Mouse (Mus musculus) hindbrain, embryonic 12.5 days (tissue): ENCODE data around the gene Zfp46. TPM values are rescaled to one million over a fixed set of nuclear protein-coding genes. Genes with fewer than 3 reads are reported as not detected.

ENCODE experiments used
- ATAC-seq: fragments of 200-750 bp; cut with Nextera tagmentation; 2 replicates; pipeline ENCODE4 v1.8.0; 2017; ENCODE audit warnings: moderate TSS enrichment; ENCODE audit not compliant: low FRiP score
- H3K27ac ChIP-seq: fragments of 300-500 bp; sonication (generic); 2 replicates; pipeline ENCODE4 v1.5.1; 2016; ENCODE audit warnings: mild to moderate bottlenecking
- H3K27me3 ChIP-seq: fragments of 300-500 bp; sonication (generic); 2 replicates; pipeline ENCODE4 v1.6.1; 2016; ENCODE audit warnings: mild to moderate bottlenecking
- H3K36me3 ChIP-seq: fragments of 300-500 bp; sonication (generic); 2 replicates; pipeline ENCODE4 v1.6.1; 2016; ENCODE audit warnings: mild to moderate bottlenecking
- H3K4me1 ChIP-seq: fragments of 300-500 bp; sonication (generic); 2 replicates; pipeline ENCODE4 v1.6.1; 2016
- H3K4me2 ChIP-seq: fragments of 300-500 bp; sonication (generic); replicated peaks from 2 replicates; pipeline ENCODE4 v1.6.1; 2016; ENCODE audit warnings: mild to moderate bottlenecking
- H3K4me3 ChIP-seq: fragments of 300-500 bp; sonication (generic); 2 replicates; pipeline ENCODE4 v1.5.1; 2016; ENCODE audit warnings: mild to moderate bottlenecking
- H3K9ac ChIP-seq: fragments of 300-500 bp; sonication (generic); 2 replicates; pipeline ENCODE4 v1.6.1; 2016; ENCODE audit warnings: mild to moderate bottlenecking, moderate library complexity
- H3K9me3 ChIP-seq: fragments of 300-500 bp; sonication (generic); replicated peaks from 2 replicates; pipeline ENCODE4 v1.6.1; 2016; ENCODE audit warnings: mild to moderate bottlenecking
- WGBS: fragments of 180-500 bp; shearing (Covaris S2); methylation state at CpG from one replicate; pipeline ENCODE4 v1.1.7; 2016; 5-methylcytosine and 5-hydroxymethylcytosine counted together
- polyA plus RNA-seq: library from polyadenylated mRNA; unstranded; fragments of >200 nt; fragmentation: Nextera tagmentation; extraction: Ambion mirVana; gene quantifications from 2 replicates; pipeline ENCODE4 v1.2.1, GENCODE M21; 2016

The Zfp46 gene
- polyA plus RNA-seq, 1 experiment from 2014 or later: 42.4 TPM

GRCm38 (mm10) chr4:136327238-136327637, 42.8 kb downstream of the Zfp46 start:
- ATAC-seq: no peak
- Histone ChIP-seq H3K4me3 (no peak overlapping the region), H3K27ac (no peak overlapping the region), H3K4me2 (no peak overlapping the region), H3K4me1 (no peaks in the 10 kb centered on the region), H3K27me3 (no peaks in the 10 kb centered on the region), H3K9me3 (no peaks in the 10 kb centered on the region), H3K36me3 (peaks cover 51% of the 10 kb centered on the region), H3K9ac (no peak overlapping the region)
- 89% methylated on average over 5 of the region's 5 CpGs for WGBS

- Histone ChIP-seq H3K36me3 (peaks cover 52% of the 10 kb centered on the region), H3K9me3 (no peaks in the 10 kb centered on the region), H3K27ac (no peak overlapping the region), H3K4me2 (no peak overlapping the region), H3K9ac (no peak overlapping the region), H3K27me3 (no peaks in the 10 kb centered on the region), H3K4me3 (no peak overlapping the region), H3K4me1 (no peaks in the 10 kb centered on the region)
- ATAC-seq: no peak
Observed at GRCm38 (mm10) chr4:136328115-136328514, 43.6 kb downstream of the Zfp46 start.

DNA sequence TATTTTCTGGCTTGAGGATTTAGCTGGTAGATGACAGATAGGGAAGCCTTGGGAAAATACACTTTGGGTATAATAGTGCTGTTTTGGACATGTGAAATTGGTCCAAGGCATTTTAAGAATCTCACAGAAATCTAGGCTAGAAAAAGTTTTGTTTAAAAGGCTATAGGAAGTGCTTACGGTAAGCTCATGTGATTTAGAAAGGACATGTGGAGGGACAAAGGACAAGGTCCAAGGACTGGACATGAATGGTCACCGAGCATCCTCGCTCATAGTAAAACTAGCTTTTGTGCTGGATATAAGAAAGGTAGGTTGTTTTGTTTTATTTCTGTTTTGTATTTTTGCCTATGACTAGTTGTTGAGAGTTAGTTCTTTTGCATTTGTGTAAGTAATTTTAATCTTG, 47.2 kb downstream of the Zfp46 start:
- Histone ChIP-seq H3K9me3 (no peaks in the 10 kb centered on the region), H3K27me3 (no peaks in the 10 kb centered on the region), H3K4me3 (no peak overlapping the region), H3K27ac (no peak overlapping the region), H3K36me3 (peaks cover 64% of the 10 kb centered on the region), H3K4me1 (no peaks in the 10 kb centered on the region), H3K4me2 (no peak overlapping the region), H3K9ac (no peak overlapping the region)
- 94% methylated on average over 3 of the region's 3 CpGs for WGBS
- no peak for ATAC-seq

DNA sequence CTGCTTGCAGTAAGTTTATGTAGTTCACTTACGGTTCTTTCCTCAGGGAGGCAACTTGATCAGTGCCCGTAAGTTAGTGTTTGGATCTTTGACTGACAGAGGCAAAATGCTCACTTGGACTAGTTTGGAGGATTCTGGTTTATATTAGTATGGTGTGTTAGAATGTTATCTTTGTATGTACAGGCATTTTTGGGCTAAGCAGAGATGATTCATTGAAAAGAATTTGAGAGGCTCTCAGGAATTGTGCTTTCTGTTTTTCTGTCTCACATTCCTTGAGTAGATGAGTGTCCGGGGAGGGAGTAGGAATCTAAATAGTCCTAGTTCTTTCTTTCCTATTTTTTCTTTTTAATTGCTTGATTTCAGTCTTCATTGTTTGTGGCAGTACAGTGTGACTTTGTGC, 48.7 kb downstream of the Zfp46 start:
- no peak for ATAC-seq
- Histone ChIP-seq H3K27ac (no peak overlapping the region), H3K4me1 (no peaks in the 10 kb centered on the region), H3K4me2 (no peak overlapping the region), H3K9ac (no peak overlapping the region), H3K27me3 (no peaks in the 10 kb centered on the region), H3K36me3 (peaks cover 62% of the 10 kb centered on the region), H3K4me3 (no peak overlapping the region), H3K9me3 (no peaks in the 10 kb centered on the region)
- 91% methylated on average over 3 of the region's 3 CpGs for WGBS

- 88% methylated on average over 2 of the region's 2 CpGs for WGBS
- peaks cover 64% of the 10 kb centered on the region for H3K36me3 ChIP-seq
Observed at GRCm38 (mm10) chr4:136335065-136335464, 50.6 kb downstream of the Zfp46 start.

DNA sequence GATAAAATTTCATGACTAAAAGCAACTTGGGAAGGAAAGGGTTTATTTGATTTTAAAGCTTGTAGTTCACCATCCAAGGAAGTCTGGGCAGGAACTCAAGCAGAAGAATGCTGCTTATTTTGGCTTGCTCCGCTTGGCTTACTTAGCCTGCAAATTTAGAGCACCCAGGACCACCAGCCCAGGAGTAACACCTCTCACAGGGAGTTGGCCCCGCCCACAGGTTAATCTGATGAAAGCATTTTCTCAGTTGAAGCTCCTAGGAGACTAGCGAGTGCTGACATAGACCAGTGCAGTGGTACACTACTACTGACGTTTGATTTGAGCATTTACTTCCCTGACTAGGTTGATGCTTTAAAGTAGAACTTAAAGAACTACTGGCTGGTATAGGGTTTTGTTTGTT, 52.6 kb downstream of the Zfp46 start:
- Histone ChIP-seq H3K27ac (no peak overlapping the region), H3K4me2 (no peak overlapping the region), H3K9me3 (no peaks in the 10 kb centered on the region), H3K4me1 (no peaks in the 10 kb centered on the region), H3K4me3 (no peak overlapping the region), H3K36me3 (peaks cover 54% of the 10 kb centered on the region), H3K27me3 (no peaks in the 10 kb centered on the region), H3K9ac (no peak overlapping the region)
- ATAC-seq: no peak
- 74% methylated on average over 4 of the region's 4 CpGs for WGBS

More at GRCm38 (mm10) chr4:136335065-136335464, 50.6 kb downstream of the Zfp46 start:
- H3K4me3 ChIP-seq: no peak overlapping the region
- no peak overlapping the region for H3K9ac ChIP-seq
- H3K4me1 ChIP-seq: no peaks in the 10 kb centered on the region
- H3K27me3 ChIP-seq: no peaks in the 10 kb centered on the region
- no peak for ATAC-seq
- no peaks in the 10 kb centered on the region for H3K9me3 ChIP-seq
- no peak overlapping the region for H3K4me2 ChIP-seq
- H3K27ac ChIP-seq: no peak overlapping the region

Other genes starting within 250 kb of the Zfp46 start
- gene Rpl11, start 231.3 kb upstream of the Zfp46 start, polyA plus RNA-seq: 277 and 292 TPM in 2 replicates
- gene Id3, start 141.2 kb upstream of the Zfp46 start, polyA plus RNA-seq: 372 and 426 TPM in 2 replicates
- gene E2f2, start 112.3 kb upstream of the Zfp46 start, polyA plus RNA-seq: 7.0 and 7.9 TPM in 2 replicates
- gene Asap3, start 78.3 kb upstream of the Zfp46 start, polyA plus RNA-seq: 11.6 and 11.8 TPM in 2 replicates
- gene Tcea3, start 37.0 kb upstream of the Zfp46 start, polyA plus RNA-seq: 5.0 and 7.2 TPM in 2 replicates
- 219 and 236 TPM in 2 replicates for gene Hnrnpr, start 26.3 kb downstream of the Zfp46 start, polyA plus RNA-seq
- 0.26 and 0.50 TPM in 2 replicates for gene Htr1d, start 138.8 kb downstream of the Zfp46 start, polyA plus RNA-seq
- 0.12 TPM in 1 of 2 replicates, not detected in the other for gene 6030445D17Rik, start 177.6 kb downstream of the Zfp46 start, polyA plus RNA-seq
- 80.9 and 83.1 TPM in 2 replicates for gene Luzp1, start 185.1 kb downstream of the Zfp46 start, polyA plus RNA-seq